Mouse (Mus musculus): ENCODE results near the gene Slc25a12.
"Not testable (repeated sequence)": the region's sequence is repeated elsewhere in the genome, so short reads cannot be mapped to it uniquely, and the experiment has no call there.

Gene Slc25a12

GRCm38 (mm10) chr2:71367125-71367880 lies at the start of gene Slc25a12:
Gene Slc25a12 (minus strand): TSS chr2:71367749.
- peak; percentile 95 for DNase-seq

- no peak for DNase-seq
Observed at GRCm38 (mm10) chr2:71405613-71406012, 38.1 kb upstream of the Slc25a12 start.

- DNase-seq, result no peak
Observed at GRCm38 (mm10) chr2:71389864-71390263, 22.3 kb upstream of the Slc25a12 start.

GRCm38 (mm10) chr2:71388951-71389763 lies 21.6 kb upstream of the Slc25a12 start, which contains the start of gene Hat1:
Gene Hat1 (plus strand): TSS chr2:71388958.
- DNase-seq, result peak; percentile 99

GRCm38 (mm10) chr2:71387766-71388165 lies 20.2 kb upstream of the Slc25a12 start:
- DNase-seq, result no peak

- no peak for DNase-seq
Observed at GRCm38 (mm10) chr2:71383890-71384289, 16.3 kb upstream of the Slc25a12 start.

GRCm38 (mm10) chr2:71381962-71382361 lies 14.4 kb upstream of the Slc25a12 start:
- DNase-seq, result no peak

- no peak for DNase-seq
Observed at GRCm38 (mm10) chr2:71377426-71377825, 9.9 kb upstream of the Slc25a12 start.

GRCm38 (mm10) chr2:71376433-71376906 lies 8.9 kb upstream of the Slc25a12 start:
- DNase-seq, result peak; percentile 51

GRCm38 (mm10) chr2:71374275-71375155 lies 7.0 kb upstream of the Slc25a12 start:
- no peak for DNase-seq

GRCm38 (mm10) chr2:71372261-71372660 lies 4.7 kb upstream of the Slc25a12 start:
- not testable (repeated sequence) for DNase-seq

GRCm38 (mm10) chr2:71371790-71372189 lies 4.2 kb upstream of the Slc25a12 start:
- no peak for DNase-seq

GRCm38 (mm10) chr2:71368086-71368485 lies 537 bp upstream of the Slc25a12 start:
- DNase-seq, result no peak

GRCm38 (mm10) chr2:71366618-71367124 lies 878 bp downstream of the Slc25a12 start:
- DNase-seq, result no peak

- DNase-seq, result no peak
Observed at GRCm38 (mm10) chr2:71360192-71360591, 7.4 kb downstream of the Slc25a12 start.

GRCm38 (mm10) chr2:71358347-71358746 lies 9.2 kb downstream of the Slc25a12 start:
- DNase-seq, result no peak

GRCm38 (mm10) chr2:71354055-71354425 lies 13.5 kb downstream of the Slc25a12 start:
- no peak for DNase-seq

GRCm38 (mm10) chr2:71353306-71354054 lies 14.1 kb downstream of the Slc25a12 start:
- DNase-seq, result peak; percentile 51

GRCm38 (mm10) chr2:71351727-71351987 lies 15.9 kb downstream of the Slc25a12 start:
- DNase-seq, result no peak

- DNase-seq, result no peak
Observed at GRCm38 (mm10) chr2:71350904-71351726, 16.4 kb downstream of the Slc25a12 start.

- DNase-seq, result no peak
Observed at GRCm38 (mm10) chr2:71350181-71350580, 17.4 kb downstream of the Slc25a12 start.

Measured in embryo, embryonic 11 days (tissue).